Mouse (Mus musculus): ENCODE measurements around the gene Tspan17.
A peak's percentile ranks its signal among the peaks of the same experiment; 100 is the strongest.

GRCm38 (mm10) chr13:54799701-54800100, 10.5 kb downstream of the Tspan17 start:
- TF ChIP-seq CTCF (IDR thresholded peaks at IDR 0.05; ENCODE audit: low read depth, low read length) (peak; percentile 89), POLR2A (IDR thresholded peaks at IDR 0.05; ENCODE audit: borderline replicate concordance, low read depth, low read length) (no peak)
